Mouse (Mus musculus) adrenal gland (tissue): ENCODE results near the gene Egfl7.

Experiments used
- intact Hi-C: fragments of 180-260 bp; cut with DNase I; formaldehyde crosslinking; loops from one replicate; pipeline ENCODE4 v1.15.1; 2025
- microRNA-seq, 2 experiments: library from miRNA; unstranded; fragments of <30 nt; microRNA quantifications; one replicate each; pipeline ENCODE4; 2019

Gene Egfl7

GRCm38 (mm10) chr2:26638039-26638438 is 58.2 kb downstream of the Egfl7 start:
- intact Hi-C loops = no loop called here

GRCm38 (mm10) chr2:26638572-26638971 is 58.8 kb downstream of the Egfl7 start:
- intact Hi-C loops = no loop called here

- intact Hi-C loops = no loop called here
Measured at GRCm38 (mm10) chr2:26639083-26639482, 59.3 kb downstream of the Egfl7 start.

GRCm38 (mm10) chr2:26639838-26640830 is 60.3 kb downstream of the Egfl7 start:
- intact Hi-C loops = loop anchor here (2.0 kb wide), 1 partner anchor 35 kb away; the partner anchor contains the start of gene Agpat2

- intact Hi-C loops = loop anchor here (2.0 kb wide), 1 partner anchor 36 kb away; the partner anchor contains the start of gene Agpat2
Measured at GRCm38 (mm10) chr2:26641006-26641647, 61.3 kb downstream of the Egfl7 start.

Small RNA genes within 50 kb of the gene (microRNA-seq; reads per million reads assigned to microRNA genes)
- 1.4 to 2.1 reads per million in 2 experiments for gene Mir126a
- gene Mir126b = 0 reads per million in 2 experiments
